Mouse (Mus musculus) heart, adult 10 weeks (tissue): Measurements from ENCODE around the gene Hist1h4m. TPM values are rescaled to one million over a fixed set of nuclear protein-coding genes. Genes with fewer than 3 reads are reported as not detected.

Experiments
- polyA plus RNA-seq: library from polyadenylated mRNA; stranded (reverse); fragments of 350-450 nt; fragmentation: Illumina TruSeq; extraction: RNeasy Lipid Tissue Mini Kit (QIAGEN cat#74804); gene quantifications from one replicate; pipeline ENCODE4 v1.2.3, GENCODE M21; 2014; ENCODE audit warnings: low read depth, low replicate concordance

The Hist1h4m gene
- polyA plus RNA-seq = not detected

DNA sequence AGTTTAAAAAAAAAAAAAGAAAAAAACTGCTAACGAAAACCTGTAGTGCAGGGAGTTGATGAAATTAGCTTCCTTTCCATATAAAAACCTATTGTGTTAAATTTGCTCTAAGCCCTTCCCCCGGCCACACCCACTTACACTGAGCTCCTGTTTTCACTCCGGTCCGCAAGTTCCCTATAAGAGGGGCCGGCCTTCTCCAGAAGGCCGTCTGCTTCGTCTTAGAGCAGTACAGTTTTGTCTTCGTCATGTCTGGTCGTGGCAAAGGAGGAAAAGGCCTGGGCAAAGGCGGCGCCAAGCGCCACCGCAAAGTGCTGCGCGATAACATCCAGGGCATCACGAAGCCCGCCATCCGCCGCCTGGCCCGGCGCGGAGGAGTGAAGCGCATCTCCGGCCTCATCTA is at the start of gene Hist1h4m:
Gene Hist1h4m (plus strand): TSS at position 208 of the 400 bp plus-strand sequence.

DNA sequence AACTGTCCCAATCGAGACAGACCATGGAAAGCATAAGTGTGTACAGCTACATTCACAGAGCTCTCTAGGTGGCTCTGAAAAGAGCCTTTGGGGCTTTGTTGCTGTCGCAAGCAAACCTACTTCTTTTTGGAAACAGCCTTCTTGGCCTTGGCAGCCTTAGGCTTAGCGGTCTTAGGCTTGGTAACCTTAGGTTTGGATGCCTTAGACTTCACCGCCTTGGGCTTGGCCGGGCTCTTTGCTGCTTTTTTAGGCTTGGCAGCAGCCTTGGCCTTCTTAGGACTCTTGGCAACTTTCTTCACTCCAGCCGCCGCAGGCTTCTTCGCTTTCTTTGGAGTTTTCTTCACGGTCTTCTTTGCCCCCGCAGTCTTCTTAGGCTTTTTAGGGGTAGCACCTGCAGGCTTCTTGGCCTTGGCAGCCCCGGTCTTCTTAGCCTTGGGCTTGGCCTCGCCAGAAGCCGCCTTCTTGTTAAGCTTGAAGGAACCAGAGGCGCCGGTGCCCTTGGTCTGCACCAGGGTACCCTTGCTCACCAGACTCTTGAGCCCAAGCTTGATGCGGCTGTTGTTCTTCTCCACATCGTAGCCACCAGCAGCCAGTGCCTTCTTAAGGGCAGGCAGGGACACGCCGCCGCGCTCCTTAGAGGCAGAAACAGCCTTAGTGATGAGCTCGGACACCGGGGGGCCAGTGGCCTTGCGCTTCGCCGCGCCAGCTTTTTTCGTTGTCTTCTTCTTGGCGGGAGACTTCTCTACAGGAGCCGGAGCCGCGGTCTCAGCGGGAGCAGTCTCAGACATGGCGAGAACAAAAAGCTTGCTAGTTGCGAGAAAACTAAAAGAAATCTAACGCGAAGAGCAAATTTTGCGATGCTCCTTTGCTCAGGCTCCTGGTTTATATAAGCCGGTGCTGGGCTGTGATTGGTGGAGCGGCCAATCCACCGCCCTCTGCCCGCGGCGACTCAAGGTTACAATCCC is 31.5 kb upstream of the Hist1h4m start, which contains the start of gene Hist1h1b:
Gene Hist1h1b (minus strand): TSS at position 859 of the 965 bp plus-strand sequence.

DNA sequence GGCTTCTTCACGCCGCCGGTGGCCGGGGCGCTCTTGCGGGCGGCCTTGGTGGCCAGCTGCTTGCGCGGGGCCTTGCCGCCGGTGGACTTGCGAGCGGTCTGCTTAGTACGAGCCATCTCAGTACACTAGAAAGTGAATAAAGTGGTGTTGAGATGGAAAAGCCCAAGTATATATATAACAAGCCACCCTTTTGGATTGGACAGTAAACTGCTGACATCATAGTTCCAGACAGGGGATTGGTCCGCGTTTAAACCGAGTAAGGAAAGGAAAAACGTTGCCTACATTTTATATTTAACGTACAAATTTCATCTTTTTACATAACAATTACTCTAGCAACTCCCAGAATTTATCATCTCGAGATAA is 28.3 kb upstream of the Hist1h4m start, which contains the start of gene Hist1h3i:
Gene Hist1h3i (minus strand): TSS at position 116 of the 363 bp plus-strand sequence.

DNA sequence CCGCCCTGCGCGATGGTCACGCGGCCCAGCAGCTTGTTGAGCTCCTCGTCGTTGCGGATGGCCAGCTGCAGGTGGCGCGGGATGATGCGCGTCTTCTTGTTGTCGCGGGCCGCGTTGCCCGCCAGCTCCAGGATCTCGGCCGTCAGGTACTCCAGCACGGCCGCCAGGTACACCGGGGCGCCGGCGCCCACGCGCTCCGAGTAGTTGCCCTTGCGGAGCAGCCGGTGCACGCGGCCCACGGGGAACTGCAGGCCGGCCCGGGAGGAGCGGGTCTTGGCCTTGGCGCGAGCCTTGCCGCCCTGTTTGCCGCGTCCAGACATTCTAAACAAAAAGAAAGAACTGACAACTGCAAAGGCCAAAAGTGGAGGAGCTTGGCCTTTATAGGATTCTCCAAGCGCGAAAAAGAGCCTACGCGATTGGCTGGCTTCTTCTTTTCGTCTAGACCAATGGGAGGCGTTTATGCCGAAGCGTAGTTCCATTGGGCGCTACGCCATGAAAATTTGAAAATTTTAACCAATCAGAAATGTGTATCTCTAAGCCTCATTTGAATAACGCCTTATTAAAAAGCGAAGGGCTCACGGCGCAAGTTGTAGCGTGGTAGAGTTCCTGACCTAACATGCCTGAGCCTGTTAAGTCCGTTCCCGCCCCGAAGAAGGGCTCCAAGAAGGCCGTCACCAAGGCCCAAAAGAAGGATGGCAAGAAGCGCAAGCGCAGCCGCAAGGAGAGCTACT is 24.5 kb upstream of the Hist1h4m start, which contains the start of the genes Hist1h2an and Hist1h2bp:
Gene Hist1h2an (minus strand): TSS at position 320 of the 731 bp plus-strand sequence.
Gene Hist1h2bp (plus strand): TSS at position 563 of the 731 bp plus-strand sequence.

DNA sequence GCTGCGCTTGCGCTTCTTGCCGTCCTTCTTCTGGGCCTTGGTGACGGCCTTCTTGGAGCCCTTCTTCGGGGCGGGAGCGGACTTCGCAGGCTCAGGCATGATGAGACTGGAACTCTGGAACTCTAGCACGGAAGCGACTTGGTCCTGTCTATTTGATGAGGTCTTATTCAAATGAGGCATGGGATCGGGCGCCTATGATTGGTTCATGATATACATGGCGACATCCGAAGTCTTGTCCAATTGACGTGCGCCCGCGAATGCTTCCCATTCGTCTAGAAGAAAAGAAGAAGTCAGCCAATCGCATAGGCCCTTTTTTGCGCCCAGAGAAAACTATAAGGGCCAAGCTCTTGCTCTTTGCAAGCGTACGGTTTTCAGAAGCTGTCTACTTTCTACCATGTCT is 1.5 kb upstream of the Hist1h4m start, which contains the start of the genes Hist1h2bq and Hist1h2ao:
Gene Hist1h2bq (minus strand): TSS at position 125 of the 400 bp plus-strand sequence.
Gene Hist1h2ao (plus strand): TSS at position 393 of the 400 bp plus-strand sequence.

DNA sequence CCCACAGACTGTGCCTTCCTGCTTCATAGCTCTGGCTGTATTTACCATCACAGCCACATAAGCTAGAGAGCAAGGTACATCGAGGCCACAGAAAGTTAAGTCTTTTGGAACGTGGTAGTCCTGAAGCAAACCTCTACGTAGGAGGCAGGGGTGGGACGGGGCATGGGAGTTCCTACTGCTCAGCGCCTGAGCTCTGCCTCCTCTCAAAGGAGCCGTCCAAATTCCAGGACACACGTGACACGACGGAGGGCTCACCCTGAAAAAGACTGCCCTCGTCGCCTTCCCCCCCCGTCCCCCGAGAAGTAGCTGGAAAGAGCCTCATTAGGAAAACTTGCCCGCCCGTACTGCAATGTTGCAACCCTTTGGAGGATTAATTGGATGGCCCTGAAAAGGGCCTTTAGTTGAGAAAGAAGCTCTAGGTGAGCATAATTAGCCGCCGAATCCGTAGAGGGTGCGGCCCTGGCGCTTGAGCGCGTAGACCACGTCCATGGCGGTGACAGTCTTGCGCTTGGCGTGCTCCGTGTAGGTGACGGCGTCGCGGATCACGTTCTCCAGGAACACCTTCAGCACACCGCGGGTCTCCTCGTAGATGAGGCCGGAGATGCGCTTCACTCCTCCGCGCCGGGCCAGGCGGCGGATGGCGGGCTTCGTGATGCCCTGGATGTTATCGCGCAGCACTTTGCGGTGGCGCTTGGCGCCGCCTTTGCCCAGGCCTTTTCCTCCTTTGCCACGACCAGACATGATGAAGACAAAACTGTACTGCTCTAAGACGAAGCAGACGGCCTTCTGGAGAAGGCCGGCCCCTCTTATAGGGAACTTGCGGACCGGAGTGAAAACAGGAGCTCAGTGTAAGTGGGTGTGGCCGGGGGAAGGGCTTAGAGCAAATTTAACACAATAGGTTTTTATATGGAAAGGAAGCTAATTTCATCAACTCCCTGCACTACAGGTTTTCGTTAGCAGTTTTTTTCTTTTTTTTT is 20.2 kb downstream of the Hist1h4m start, which contains the start of gene Hist1h4n:
Gene Hist1h4n (minus strand): TSS at position 779 of the 977 bp plus-strand sequence.

DNA sequence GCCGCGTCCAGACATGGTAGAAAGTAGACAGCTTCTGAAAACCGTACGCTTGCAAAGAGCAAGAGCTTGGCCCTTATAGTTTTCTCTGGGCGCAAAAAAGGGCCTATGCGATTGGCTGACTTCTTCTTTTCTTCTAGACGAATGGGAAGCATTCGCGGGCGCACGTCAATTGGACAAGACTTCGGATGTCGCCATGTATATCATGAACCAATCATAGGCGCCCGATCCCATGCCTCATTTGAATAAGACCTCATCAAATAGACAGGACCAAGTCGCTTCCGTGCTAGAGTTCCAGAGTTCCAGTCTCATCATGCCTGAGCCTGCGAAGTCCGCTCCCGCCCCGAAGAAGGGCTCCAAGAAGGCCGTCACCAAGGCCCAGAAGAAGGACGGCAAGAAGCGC is 21.9 kb downstream of the Hist1h4m start, which contains the start of the genes Hist1h2ap and Hist1h2br:
Gene Hist1h2ap (minus strand): TSS at position 47 of the 400 bp plus-strand sequence.
Gene Hist1h2br (plus strand): TSS at position 283 of the 400 bp plus-strand sequence.

Other genes with a start within 250 kb of the Hist1h4m start
- not detected for gene Olfr1364, start 230.0 kb upstream of the Hist1h4m start, polyA plus RNA-seq
- not detected for gene Olfr1362, start 197.7 kb upstream of the Hist1h4m start, polyA plus RNA-seq
- not detected for gene Olfr11, start 169.2 kb upstream of the Hist1h4m start, polyA plus RNA-seq
- gene Olfr1361, start 148.4 kb upstream of the Hist1h4m start, polyA plus RNA-seq = not detected
- not detected for gene Olfr1360, start 134.3 kb upstream of the Hist1h4m start, polyA plus RNA-seq
- not detected for gene Olfr1359, start 113.6 kb upstream of the Hist1h4m start, polyA plus RNA-seq
- gene Hist1h2bl, start 95.6 kb upstream of the Hist1h4m start, polyA plus RNA-seq = not detected
- not detected for gene Hist1h2ai, start 95.3 kb upstream of the Hist1h4m start, polyA plus RNA-seq
- not detected for gene Hist1h3h, start 94.1 kb upstream of the Hist1h4m start, polyA plus RNA-seq
- not detected for gene Hist1h2bm, start 89.7 kb upstream of the Hist1h4m start, polyA plus RNA-seq
- gene Hist1h4j, start 76.7 kb upstream of the Hist1h4m start, polyA plus RNA-seq = not detected
- not detected for gene Hist1h4k, start 61.2 kb upstream of the Hist1h4m start, polyA plus RNA-seq
- not detected for gene Hist1h2ak, start 57.9 kb upstream of the Hist1h4m start, polyA plus RNA-seq
- not detected for gene Hist1h2bn, start 57.6 kb upstream of the Hist1h4m start, polyA plus RNA-seq
- not detected for gene Hist1h1b, start 31.1 kb upstream of the Hist1h4m start, polyA plus RNA-seq
- gene Hist1h3i, start 28.4 kb upstream of the Hist1h4m start, polyA plus RNA-seq = 2.4 TPM
- not detected for gene Hist1h2an, start 24.5 kb upstream of the Hist1h4m start, polyA plus RNA-seq
- gene Hist1h2bp, start 24.3 kb upstream of the Hist1h4m start, polyA plus RNA-seq = not detected
- gene Hist1h2bq, start 1.5 kb upstream of the Hist1h4m start, polyA plus RNA-seq = 0.92 TPM
- gene Hist1h2ao, start 1.3 kb upstream of the Hist1h4m start, polyA plus RNA-seq = not detected
- gene Hist1h4n, start 20.4 kb downstream of the Hist1h4m start, polyA plus RNA-seq = not detected
- not detected for gene Hist1h2ap, start 21.8 kb downstream of the Hist1h4m start, polyA plus RNA-seq
- not detected for gene Hist1h2br, start 22.0 kb downstream of the Hist1h4m start, polyA plus RNA-seq
- 0.31 TPM for gene Zfp184, start 133.3 kb downstream of the Hist1h4m start, polyA plus RNA-seq
- not detected for gene Pom121l2, start 169.4 kb downstream of the Hist1h4m start, polyA plus RNA-seq
- gene Prss16, start 198.0 kb downstream of the Hist1h4m start, polyA plus RNA-seq = not detected
- gene Hist1h2ah, start 223.8 kb downstream of the Hist1h4m start, polyA plus RNA-seq = not detected
- not detected for gene Hist1h2bk, start 224.1 kb downstream of the Hist1h4m start, polyA plus RNA-seq
- gene Hist1h4i, start 229.6 kb downstream of the Hist1h4m start, polyA plus RNA-seq = 6.0 TPM
- not detected for gene Hist1h2ag, start 231.2 kb downstream of the Hist1h4m start, polyA plus RNA-seq
- gene Hist1h2bj, start 231.5 kb downstream of the Hist1h4m start, polyA plus RNA-seq = not detected